Mouse (Mus musculus): ENCODE results near the gene Bphl. TPM values are rescaled to one million over a fixed set of nuclear protein-coding genes. Genes with fewer than 3 reads are reported as not detected.
A peak's percentile ranks its signal among the peaks of the same experiment; 100 is the strongest.
"Not testable (repeated sequence)": the region's sequence is repeated elsewhere in the genome, so short reads cannot be mapped to it uniquely, and the experiment has no call there.

The Bphl gene
- total RNA-seq, 2 experiments from 2014 or later = 15.3 to 16.5 TPM

DNA sequence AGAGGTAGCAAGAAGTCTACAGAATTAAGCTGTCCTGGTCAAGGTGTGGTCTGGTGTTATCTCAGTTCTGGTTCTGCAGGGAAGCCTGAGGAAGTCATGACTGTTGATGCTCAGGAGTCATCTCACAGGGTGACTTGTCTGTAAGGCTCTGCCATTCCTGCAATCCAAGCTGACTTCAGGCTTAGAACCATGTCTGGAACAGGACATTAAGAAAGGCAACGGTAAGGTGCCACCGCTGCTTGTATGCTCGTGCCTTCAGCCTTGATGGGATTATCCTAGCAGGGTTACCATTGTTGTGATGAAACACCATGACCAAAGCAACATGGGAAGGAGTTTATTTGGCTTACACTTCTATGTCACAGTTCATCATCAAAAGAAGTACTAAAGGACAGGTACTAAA is 10.1 kb downstream of the Bphl start:
- ATAC-seq (replicated peaks; ENCODE audit: low FRiP score, low TSS enrichment, poor library complexity, severe bottlenecking) = no peak

GRCm38 (mm10) chr13:34050479-34050878 is 13.1 kb downstream of the Bphl start:
- no peak for ATAC-seq (replicated peaks; ENCODE audit: low FRiP score, low TSS enrichment, poor library complexity, severe bottlenecking)

DNA sequence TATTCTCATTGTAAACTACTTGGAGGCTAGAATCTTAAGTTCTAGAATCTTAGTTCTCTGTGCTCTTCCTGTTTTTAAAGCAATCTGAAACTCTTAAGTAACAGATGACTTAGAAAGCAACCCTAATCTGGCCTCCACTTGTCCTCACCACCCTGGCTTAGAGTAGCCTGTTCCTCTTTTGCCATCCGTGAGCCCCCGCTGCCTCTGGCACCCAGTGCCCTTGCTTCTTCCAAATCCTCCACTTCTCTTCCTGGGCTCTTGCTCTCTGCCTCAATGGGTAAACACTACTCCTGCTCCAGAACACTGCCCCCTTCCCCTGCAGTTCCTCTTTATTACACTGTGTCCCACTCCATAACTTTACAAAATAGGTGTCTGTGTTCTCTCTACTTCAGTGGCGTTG is 14.3 kb downstream of the Bphl start:
- no peak for ATAC-seq (replicated peaks; ENCODE audit: low FRiP score, low TSS enrichment, poor library complexity, severe bottlenecking)

GRCm38 (mm10) chr13:34053673-34054282 is 16.4 kb downstream of the Bphl start:
- 0 out of 2 replicates have a peak, but pooled peaks have one; percentile 14 for ATAC-seq (replicated peaks; ENCODE audit: low FRiP score, low TSS enrichment, poor library complexity, severe bottlenecking)

- no peak for ATAC-seq (replicated peaks; ENCODE audit: low FRiP score, low TSS enrichment, poor library complexity, severe bottlenecking)
These were observed 17.0 kb downstream of the Bphl start for GRCm38 (mm10) chr13:34054391-34054790.

DNA sequence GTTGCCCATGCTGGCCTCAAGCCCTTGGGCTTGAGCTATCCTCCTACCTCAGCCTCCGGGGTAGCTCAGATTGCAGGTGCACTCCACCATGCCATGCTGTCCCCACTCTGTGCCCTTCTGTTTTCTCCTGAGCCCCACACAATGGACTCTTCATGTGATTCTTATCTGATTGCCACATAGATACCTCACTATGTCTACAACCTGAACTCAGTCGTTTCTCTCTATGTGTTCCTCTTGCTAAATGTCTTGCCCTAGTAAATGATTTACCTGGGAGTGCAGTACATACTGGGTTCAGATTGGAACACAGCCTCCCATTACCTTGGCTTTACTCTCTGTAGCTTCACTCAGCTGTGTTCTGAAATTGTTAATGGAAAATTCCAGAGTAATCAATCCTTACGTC is 17.6 kb downstream of the Bphl start:
- ATAC-seq (replicated peaks; ENCODE audit: low FRiP score, low TSS enrichment, poor library complexity, severe bottlenecking) = no peak

- no peak for ATAC-seq (replicated peaks; ENCODE audit: low FRiP score, low TSS enrichment, poor library complexity, severe bottlenecking)
These were observed 19.9 kb downstream of the Bphl start for GRCm38 (mm10) chr13:34057252-34057651.

DNA sequence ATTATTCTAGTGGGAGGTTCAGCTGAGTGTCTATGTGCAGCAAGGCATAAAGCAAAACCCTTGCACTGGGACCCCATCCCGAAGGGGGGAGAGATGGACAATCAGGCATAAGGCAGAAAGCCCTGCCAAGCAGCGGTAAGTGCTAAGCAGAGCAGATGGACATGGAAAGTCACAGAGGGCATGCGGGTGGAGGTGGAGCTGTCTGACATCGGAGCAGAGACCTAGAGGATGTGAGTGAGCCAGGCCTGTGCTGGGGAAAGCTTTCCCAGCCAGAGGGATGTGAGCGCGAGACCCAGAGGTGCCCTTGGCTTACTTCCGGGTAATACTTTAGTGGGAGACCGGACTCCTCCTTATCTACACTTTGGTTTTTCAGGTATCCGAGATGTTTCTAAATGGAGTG is 22.7 kb downstream of the Bphl start:
- ATAC-seq (replicated peaks; ENCODE audit: low FRiP score, low TSS enrichment, poor library complexity, severe bottlenecking) = no peak

DNA sequence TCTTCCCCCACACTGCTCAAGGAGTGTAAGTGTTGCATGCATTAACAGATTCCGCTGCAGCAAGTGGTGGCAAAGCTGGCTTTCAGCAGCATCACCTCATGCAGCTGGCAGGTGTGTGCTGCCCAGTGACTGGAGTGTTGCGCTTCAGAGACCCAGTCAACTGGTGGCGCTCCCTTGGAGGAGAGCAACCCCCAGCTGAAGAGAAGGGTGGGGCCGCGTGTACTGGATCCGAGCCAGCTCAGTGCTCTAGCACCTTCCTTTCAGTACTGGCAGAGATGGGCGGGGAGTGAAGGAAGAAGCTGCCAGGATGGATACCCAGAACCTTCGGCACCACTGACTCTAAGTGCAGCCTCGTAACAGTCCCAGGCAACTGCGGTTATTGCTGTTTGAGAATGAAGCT is 25.1 kb downstream of the Bphl start:
- peak; percentile 78 for ATAC-seq (replicated peaks; ENCODE audit: low FRiP score, low TSS enrichment, poor library complexity, severe bottlenecking)

GRCm38 (mm10) chr13:34066351-34066750 is 29.0 kb downstream of the Bphl start:
- ATAC-seq (replicated peaks; ENCODE audit: low FRiP score, low TSS enrichment, poor library complexity, severe bottlenecking) = no peak

DNA sequence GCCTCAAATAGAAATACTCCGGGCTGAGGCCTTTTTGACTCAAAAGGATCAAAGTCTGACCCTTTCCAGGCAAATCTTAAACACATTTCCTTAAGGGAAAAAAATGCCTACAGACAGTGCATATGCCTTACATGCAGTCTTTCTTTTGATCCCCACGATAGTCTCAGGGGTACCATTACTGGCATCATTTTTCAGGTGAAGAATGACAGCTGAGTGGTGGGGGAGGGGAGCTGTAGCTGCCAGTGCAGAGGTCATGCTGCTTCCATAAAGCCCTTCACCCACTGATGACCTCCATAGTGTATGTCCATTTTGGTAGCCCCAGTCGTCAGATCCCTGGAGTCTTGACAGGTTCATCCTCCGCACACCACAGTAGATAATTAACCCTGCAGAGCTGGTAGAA is 32.9 kb downstream of the Bphl start:
- ATAC-seq (replicated peaks; ENCODE audit: low FRiP score, low TSS enrichment, poor library complexity, severe bottlenecking) = no peak

- ATAC-seq (replicated peaks; ENCODE audit: low FRiP score, low TSS enrichment, poor library complexity, severe bottlenecking) = no peak
These were observed 34.4 kb downstream of the Bphl start for GRCm38 (mm10) chr13:34071836-34072235.

DNA sequence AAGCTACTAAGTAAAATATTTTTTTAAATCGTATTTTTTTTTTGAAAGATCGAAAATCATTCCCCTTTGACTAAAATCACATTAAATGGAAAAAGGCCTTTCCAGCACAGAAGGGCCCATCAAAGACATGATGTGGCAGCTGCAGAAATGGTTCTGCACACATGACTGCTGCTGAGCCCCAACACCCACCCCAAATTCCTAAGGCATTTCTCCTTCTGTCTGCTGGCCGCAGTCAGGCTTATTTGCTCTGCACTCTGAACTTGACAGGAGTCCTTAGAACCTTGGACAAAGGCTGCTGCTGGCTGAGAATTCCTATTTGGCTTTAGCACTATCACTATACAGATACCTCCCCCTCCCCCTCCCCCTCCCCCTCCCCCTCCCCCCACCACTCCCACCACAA is 35.5 kb downstream of the Bphl start:
- ATAC-seq (replicated peaks; ENCODE audit: low FRiP score, low TSS enrichment, poor library complexity, severe bottlenecking) = no peak

DNA sequence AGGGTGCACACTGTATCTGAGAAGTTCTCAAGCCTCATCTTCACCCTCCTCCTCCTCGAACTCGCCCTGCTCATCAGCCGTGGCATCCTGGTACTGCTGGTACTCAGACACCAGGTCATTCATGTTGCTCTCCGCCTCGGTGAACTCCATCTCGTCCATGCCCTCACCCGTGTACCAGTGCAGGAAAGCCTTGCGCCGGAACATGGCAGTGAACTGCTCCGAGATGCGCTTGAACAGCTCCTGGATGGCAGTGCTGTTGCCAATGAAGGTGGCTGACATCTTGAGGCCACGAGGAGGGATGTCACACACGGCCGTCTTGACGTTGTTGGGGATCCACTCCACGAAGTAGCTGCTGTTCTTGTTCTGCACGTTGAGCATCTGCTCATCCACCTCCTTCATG is 37.0 kb downstream of the Bphl start:
- not testable (repeated sequence) for ATAC-seq (replicated peaks; ENCODE audit: low FRiP score, low TSS enrichment, poor library complexity, severe bottlenecking)

DNA sequence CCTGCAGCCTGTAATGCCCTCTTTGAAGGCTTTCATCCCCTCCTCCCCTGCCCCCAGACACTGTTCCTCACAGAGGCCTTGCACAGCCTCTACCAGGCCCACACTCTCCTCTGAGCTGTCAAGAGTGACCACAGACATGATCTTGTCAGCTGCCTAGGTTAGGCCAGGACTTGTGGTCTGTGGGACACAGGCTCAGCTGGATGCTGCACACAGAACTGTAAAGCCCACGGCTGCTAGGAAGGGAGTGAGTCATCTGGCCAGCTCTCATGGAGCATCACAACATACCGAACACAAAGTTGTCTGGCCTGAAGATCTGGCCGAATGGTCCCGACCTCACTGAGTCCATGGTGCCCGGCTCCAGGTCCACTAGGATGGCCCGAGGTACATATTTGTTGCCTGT is 38.5 kb downstream of the Bphl start:
- ATAC-seq (replicated peaks; ENCODE audit: low FRiP score, low TSS enrichment, poor library complexity, severe bottlenecking) = not testable (repeated sequence)

DNA sequence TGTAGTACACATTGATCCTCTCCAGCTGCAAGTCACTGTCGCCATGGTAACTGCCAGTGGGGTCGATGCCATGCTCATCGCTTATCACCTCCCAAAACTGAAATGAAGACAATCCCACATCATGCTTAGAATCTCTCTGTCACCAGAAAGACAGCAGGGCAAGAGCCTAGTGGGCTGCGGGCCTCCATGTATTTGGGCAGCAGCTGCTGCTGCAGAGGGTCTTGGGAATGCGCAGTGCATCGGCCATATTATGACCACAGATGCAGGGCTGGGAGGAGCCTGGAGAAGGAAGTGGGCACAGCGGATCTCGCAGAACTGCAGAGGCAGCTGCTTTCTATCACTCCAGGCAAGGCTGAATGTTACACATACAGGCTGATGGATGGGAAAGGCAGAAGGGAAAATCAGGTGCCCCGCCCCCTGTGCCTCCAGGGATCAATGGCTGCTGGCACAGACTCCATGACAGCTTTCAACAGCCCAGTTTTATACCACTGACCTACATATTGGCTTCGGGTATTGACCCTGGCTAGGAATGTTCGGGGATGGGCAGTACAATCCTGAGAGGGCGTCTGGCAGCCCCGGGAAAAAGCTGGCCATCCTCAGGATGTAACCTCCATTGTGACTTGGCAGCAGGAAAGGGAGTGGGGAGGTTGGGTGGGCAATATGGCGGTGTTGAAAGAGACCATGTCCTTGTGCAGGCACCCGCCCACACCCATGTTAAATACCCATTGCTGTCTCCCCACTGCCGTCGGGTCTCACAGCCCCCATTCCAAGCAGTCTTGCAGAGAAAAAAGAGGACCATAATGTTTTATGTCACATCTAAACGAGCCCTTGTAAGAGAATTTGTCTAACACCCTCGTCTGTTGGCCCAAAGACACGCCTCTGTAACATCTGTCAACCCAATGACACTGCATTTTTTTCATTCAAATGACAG is 39.4 kb downstream of the Bphl start:
- ATAC-seq (replicated peaks; ENCODE audit: low FRiP score, low TSS enrichment, poor library complexity, severe bottlenecking) = peak; percentile 19; the same call in 1 of the 2 replicates

DNA sequence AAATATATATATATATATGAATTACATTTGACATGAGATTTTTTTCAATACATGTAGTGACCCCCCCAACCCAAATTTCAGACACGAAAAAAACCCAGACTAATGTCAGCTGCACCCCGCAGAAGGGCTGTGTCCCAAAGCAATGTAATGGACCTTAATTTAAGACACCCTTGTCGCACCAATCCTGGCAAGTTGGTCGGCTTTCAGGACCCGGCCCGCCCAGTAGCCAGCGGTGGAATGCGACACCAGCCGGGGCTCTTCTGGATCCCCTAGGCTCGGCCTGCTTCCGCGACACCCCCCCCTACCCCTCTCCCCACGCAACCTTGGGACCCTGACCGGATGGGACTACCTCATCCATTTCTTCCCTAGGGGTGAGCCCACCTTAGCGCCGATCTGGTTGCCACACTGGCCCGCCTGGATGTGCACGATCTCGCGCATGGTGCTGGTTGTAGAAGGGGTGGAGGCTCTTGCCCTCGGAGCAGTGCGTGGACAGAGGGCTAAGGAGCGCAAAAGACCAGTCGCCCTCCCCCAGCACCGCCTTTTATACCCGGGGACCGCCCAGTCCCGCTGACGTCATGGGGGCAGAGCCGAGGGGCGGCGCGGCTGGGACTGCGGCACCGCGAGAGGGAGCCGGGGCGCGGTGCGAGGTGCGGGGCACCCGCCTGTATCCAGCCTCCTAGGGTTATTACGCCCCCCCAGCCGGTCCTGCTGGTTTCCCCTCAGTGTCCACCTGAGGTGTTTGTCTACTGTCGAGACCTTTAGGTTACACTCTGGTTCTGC is 40.3 kb downstream of the Bphl start, which contains the start of gene Tubb2a:
Gene Tubb2a (minus strand): TSS at position 516 of the 780 bp plus-strand sequence.
- peak; percentile 88 for ATAC-seq (replicated peaks; ENCODE audit: low FRiP score, low TSS enrichment, poor library complexity, severe bottlenecking)

GRCm38 (mm10) chr13:34078500-34079280 is 41.3 kb downstream of the Bphl start:
- no peak; the same call in 1 of the 2 replicates for ATAC-seq (replicated peaks; ENCODE audit: low FRiP score, low TSS enrichment, poor library complexity, severe bottlenecking)

DNA sequence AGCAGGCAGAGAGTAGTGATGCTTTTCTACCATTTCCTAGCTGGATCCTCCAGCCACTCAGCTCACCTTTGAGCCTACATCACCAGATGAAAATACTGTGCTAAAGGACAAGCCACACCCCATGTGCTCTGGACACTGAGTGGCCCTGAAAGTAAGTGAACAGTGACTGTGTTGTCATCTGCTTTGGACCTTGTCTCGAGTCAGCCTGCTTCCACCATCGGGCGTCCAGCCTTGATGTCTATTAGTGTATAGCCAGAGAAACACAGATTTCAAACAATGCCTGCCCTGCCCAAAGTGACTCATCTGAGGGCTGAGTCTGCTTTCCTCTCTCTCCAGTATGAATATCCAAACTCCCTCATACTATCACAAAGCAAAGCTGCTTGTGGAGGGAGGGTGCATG is 42.4 kb downstream of the Bphl start:
- ATAC-seq (replicated peaks; ENCODE audit: low FRiP score, low TSS enrichment, poor library complexity, severe bottlenecking) = no peak
